Mouse (Mus musculus) activated CD4-positive, CD25-positive, alpha-beta regulatory T cell, adult 4 months (primary cell): ENCODE data around the gene Hspa12b. TPM values are rescaled to one million over a fixed set of nuclear protein-coding genes. Genes with fewer than 3 reads are reported as not detected.
"Not testable (repeated sequence)": the region's sequence is repeated elsewhere in the genome, so short reads cannot be mapped to it uniquely, and the experiment has no call there.

Experiments used
- ATAC-seq: one replicate; pipeline ENCODE4 v1.8.0; 2017
- polyA plus RNA-seq, 2 experiments: library from polyadenylated mRNA; unstranded; fragments of 100-300 nt; shearing (Covaris generic); gene quantifications; one replicate each; pipeline ENCODE4 v1.2.1; 2017

Gene Hspa12b
- polyA plus RNA-seq = under 1 TPM; 0.13 to 0.19 TPM

GRCm38 (mm10) chr2:131127161-131127730, at the start of gene Hspa12b:
Hspa12b (plus strand) TSS chr2:131127280.
- no peak for ATAC-seq

GRCm38 (mm10) chr2:131080507-131080906, 46.6 kb upstream of the Hspa12b start:
- ATAC-seq = no peak

- ATAC-seq = no peak
These were observed 42.9 kb upstream of the Hspa12b start for GRCm38 (mm10) chr2:131084206-131084605.

GRCm38 (mm10) chr2:131086667-131087390, 40.3 kb upstream of the Hspa12b start, which contains the start of gene Siglec1:
Siglec1 (minus strand) TSS chr2:131086765.
- no peak for ATAC-seq

DNA sequence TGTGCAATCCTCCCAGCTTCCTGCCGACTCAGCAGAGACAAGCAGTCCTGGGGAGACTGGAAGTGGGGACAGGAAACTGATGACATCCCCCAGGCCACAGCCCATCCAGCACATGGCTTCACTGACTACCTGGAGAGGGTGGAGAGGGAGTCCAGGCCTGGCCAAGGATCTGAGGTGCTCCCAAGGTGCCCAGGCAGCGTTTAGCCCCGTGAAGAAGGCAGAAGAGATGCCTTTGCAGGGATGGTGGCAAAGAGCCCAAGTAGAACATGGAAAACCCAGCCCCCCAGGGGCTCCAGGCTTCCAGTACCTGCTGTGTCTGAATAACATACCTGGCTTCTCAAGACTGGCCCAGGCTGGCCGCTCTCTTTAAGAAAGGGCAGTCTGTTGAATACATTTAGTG, 38.5 kb upstream of the Hspa12b start:
- no peak for ATAC-seq

- ATAC-seq = no peak
These were observed 37.4 kb upstream of the Hspa12b start for GRCm38 (mm10) chr2:131089634-131090033.

- ATAC-seq = no peak
These were observed 36.2 kb upstream of the Hspa12b start for GRCm38 (mm10) chr2:131090852-131091251.

GRCm38 (mm10) chr2:131093577-131093976, 33.5 kb upstream of the Hspa12b start:
- ATAC-seq = no peak

DNA sequence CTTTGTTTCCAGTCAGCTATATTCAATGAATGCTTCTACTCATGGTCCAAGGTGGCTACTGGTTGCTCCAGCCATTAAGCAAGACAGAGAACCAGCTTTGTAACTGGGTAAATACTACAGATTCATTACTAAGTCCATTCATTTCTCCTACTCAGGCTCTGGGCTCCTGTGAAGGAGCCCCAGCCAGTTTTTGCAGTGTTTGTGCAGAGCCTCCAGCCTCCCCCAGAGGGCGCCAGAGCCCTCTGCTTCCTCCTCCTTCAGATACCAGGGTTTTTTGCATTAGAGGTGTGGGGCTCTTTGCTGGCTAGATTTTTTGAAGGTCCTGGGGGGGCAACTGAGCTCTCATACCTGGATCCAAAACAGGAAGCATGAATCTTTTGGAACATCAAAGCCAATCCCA, 32.3 kb upstream of the Hspa12b start:
- ATAC-seq = peak; percentile 78

- ATAC-seq = no peak
These were observed 30.8 kb upstream of the Hspa12b start for GRCm38 (mm10) chr2:131096101-131096795.

GRCm38 (mm10) chr2:131097087-131097486, 30.0 kb upstream of the Hspa12b start:
- ATAC-seq = no peak

GRCm38 (mm10) chr2:131101530-131101929, 25.6 kb upstream of the Hspa12b start:
- no peak for ATAC-seq

DNA sequence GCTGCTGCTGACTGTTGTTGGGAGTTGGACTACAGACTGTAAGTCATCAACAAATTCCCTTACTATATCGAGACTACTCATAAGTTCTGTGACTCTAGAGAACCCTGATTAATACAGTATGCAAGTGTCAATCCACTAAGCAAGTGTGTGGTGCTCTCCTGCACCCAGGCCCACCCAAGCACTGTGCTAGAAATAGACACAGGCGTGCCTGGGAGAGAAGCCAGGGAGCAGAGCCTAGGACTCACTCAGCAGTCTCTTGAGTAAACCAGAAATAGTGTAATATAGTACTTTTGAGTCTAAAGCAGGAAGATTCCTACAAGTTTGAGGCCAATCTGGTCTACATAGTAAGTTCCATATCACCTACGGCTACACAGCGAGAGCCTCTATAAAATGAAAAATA, 23.1 kb upstream of the Hspa12b start:
- ATAC-seq = no peak

GRCm38 (mm10) chr2:131105061-131105460, 22.0 kb upstream of the Hspa12b start:
- not testable (repeated sequence) for ATAC-seq

- ATAC-seq = no peak
These were observed 21.1 kb upstream of the Hspa12b start for GRCm38 (mm10) chr2:131105989-131106388.

DNA sequence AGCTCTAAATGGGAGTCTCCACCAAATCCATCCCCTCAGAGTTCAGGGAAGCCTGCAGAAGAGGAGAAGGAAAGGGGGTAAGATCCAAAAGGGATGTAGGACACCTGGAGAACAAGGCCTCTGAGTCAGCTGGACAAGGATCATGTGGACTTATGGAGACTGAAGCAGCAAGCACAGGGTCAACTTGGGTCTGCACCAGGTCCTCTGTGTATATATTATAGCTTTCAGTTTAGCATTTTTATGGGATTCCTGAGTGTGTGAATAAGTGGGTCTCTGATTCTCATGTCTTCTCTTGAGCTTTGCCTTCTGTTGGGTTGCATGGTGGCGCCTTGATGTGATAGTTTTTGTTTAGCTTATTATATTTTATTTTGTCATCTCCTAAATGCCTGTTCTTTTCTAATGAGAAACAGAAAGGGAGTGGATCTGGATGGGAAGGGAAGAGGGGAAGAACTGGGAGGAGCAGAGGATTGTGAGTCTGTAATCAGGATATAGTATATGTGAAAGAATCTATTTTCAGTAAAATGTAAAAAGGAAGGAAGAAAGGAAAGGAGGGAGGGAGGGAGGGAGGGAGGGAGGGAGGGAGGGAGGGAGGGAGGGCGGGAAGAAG, 8.0 kb upstream of the Hspa12b start:
- ATAC-seq = no peak

DNA sequence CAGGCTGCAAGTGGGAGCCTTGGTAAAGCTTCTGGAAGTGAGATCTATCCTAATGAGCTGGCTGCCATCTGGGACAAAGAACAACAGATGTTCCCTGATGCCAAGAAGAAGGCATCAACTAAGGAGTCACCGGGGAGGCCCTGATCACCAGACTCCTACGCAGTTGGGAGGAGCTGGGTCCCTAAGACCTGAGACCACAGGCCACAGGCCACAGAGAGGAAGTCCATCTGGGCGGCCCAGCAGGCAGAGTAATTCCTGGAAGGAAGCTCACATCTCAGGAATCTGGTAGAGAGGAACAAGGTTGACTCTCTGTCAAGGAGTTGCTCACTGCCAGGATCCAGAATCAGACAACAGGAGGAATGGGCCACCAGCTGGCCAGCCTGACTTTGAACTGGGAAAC, 2.9 kb upstream of the Hspa12b start:
- no peak for ATAC-seq

DNA sequence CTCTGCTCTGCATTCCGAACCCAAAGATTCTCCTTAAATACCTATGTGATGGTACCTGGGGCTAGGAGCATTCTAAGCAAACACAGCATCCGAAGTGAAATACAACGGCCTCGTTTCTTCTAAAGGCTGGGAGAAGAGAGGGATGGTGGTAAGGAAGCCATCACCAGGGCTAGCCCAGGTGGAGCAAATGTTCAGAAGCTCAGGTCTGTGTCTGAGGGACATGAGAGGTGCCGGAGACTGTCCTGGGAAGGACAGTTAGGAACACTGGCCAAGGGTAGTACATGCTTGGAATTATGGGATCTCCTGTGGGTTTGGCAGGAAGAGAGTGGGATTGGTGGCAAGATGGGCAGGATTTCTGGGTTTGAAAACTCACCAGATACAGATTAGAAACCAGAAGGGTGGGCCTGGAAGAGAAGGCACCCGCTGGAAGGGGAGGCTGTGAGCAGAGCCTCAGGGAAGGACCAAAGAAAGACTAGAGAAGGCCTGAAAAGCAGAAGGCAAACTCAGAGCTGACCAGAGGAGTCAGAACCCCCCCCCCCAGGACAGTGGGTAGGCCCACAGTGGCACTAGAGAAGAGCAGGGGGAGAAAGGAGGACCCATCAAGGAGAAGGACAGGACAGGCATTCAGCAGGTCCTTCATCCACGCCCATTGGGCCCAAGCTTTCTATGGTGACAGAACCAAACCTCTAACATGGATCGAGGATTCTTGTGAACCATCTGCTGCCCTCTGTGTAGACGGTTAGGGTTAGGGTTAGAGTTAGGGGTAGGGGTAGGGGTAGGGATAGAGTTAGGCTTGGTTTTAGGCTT, 1.7 kb upstream of the Hspa12b start:
- no peak for ATAC-seq

DNA sequence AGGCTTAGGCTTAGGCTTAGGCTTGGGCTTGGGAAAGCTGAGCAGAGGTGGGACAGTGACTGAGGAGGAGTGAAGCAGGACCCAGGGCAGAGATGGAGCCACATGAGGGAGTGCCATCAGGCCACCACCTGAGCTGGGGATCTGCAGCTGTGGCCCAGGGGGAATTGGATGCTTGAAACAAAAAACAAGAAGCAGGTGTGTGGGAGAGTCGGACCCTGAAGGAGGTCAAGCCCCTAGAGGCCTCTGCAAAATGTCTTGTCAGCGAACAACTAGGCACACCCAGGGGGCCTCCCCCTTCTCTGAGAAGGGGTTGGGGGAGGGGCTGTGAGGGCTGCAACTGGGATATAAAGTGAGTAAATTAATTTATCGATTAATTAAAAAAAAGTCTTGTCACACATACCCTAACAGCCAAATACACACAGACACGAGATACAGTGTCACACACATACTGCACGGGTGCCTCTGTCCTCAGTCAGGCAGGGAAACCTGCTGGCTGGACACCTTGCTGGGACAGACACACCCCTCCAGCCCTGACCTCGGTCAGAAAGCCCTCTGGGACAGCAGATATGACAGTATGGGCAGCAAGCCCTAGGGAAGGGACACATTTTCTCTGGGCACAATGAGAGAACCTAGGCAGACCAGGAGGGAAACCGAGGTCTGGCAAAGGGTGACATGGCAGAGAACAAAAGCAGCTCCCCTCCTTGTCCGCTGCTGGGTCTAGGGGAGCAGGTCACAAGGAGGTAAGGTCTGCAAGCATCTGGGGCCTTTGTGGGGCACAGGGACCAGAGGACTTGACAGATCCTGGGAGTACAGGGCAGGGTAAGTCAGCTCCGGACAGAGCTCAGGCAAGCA, 890 bp upstream of the Hspa12b start:
- no peak for ATAC-seq

DNA sequence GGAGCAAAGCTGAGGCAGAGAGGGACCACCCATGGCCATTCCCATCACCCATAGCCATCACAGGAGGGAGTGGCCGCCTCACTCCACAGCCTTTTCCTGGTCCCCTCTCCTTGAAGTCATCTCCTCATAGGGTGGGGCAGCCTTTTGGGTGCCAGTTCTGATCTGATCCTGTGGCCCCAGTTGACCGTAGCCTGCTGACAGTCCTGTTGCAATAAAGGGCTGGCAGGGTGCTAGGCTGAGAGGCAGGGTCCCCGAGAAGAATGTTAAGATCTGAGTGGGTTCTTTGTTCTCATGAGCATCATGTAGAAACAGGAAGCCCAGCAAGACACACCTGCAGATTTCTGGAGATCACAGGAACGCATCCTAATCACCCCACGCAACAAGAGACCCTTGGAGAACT, 1.1 kb downstream of the Hspa12b start:
- no peak for ATAC-seq

DNA sequence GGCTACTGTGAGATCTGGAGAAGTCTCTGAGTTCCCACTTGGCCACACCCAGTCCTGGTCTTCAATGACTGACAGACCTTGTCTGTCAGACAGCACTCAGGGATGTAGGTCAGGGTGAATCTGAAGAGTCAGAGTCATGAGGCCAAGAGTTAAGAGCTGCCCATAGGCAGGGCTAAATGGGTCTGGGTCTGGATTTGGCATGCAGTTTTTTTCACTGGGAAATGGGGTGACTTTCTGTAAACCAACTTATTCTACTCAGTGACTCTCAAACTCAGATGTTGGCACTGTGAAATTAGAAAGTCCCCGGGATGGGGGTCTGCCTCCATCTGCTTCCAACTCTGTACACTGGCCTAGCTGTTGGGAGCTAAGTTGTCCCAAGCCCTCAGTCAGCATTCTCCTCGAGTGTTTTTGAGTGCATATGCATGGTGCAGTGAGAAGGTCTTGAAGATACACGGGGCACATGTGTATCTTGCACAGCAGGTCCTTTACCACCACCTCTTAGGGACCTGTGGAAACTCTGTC, 1.6 kb downstream of the Hspa12b start:
- no peak for ATAC-seq
